Mouse (Mus musculus) embryonic facial prominence, embryonic 10.5 days (tissue): ENCODE measurements around the gene Pask. TPM values are rescaled to one million over a fixed set of nuclear protein-coding genes. Genes with fewer than 3 reads are reported as not detected.
A peak's percentile ranks its signal among the peaks of the same experiment; 100 is the strongest.

Experiments
- DNase-seq: peaks from one replicate; pipeline ENCODE4 v3.0.0-alpha.2; 2017; ENCODE audit warnings: low spot score
- H3K27ac ChIP-seq: fragments of 300-500 bp; sonication (generic); replicated peaks from 2 replicates; pipeline ENCODE4 v1.5.1; 2016; ENCODE audit warnings: mild to moderate bottlenecking
- H3K27me3 ChIP-seq: fragments of 300-500 bp; sonication (generic); replicated peaks from 2 replicates; pipeline ENCODE4 v1.6.1; 2016; ENCODE audit warnings: low read depth, mild to moderate bottlenecking; ENCODE audit not compliant: poor library complexity, severe bottlenecking
- H3K36me3 ChIP-seq: fragments of 300-500 bp; sonication (generic); replicated peaks from 2 replicates; pipeline ENCODE4 v1.6.1; 2016; ENCODE audit warnings: mild to moderate bottlenecking, moderate library complexity
- H3K4me1 ChIP-seq: fragments of 300-500 bp; sonication (generic); 2 replicates; pipeline ENCODE4 v1.6.1; 2016
- H3K4me3 ChIP-seq: fragments of 300-500 bp; sonication (generic); 2 replicates; pipeline ENCODE4 v1.5.1; 2016; ENCODE audit warnings: mild to moderate bottlenecking, moderate library complexity
- H3K9me3 ChIP-seq: fragments of 300-500 bp; sonication (generic); 2 replicates; pipeline ENCODE4 v1.6.1; 2016; ENCODE audit warnings: mild to moderate bottlenecking
- WGBS: fragments of 180-500 bp; shearing (Covaris S2); methylation state at CpG from one replicate; pipeline ENCODE4 v1.1.7; 2016; 5-methylcytosine and 5-hydroxymethylcytosine counted together
- polyA plus RNA-seq: library from polyadenylated mRNA; unstranded; fragments of >200 nt; fragmentation: Nextera tagmentation; extraction: Ambion mirVana; gene quantifications from 2 replicates; pipeline ENCODE4 v1.2.1, GENCODE M21; 2016

The Pask gene
- polyA plus RNA-seq = 30.9 and 31.1 TPM in 2 replicates

- Histone ChIP-seq H3K27me3 (no peaks in the 10 kb centered on the region), H3K9me3 (no peaks in the 10 kb centered on the region), H3K36me3 (peaks cover 25% of the 10 kb centered on the region), H3K4me3 (peak within 1 kb of the TSS; percentile 95), H3K27ac (peak within 1 kb of the TSS; percentile 91), H3K4me1 (peaks cover 19% of the 10 kb centered on the region)
- WGBS = under 1% methylated on average over 63 of the region's 63 CpGs
- DNase-seq = peak; percentile 98
Observed at GRCm38 (mm10) chr1:93342648-93343503, at the start of gene Pask, which contains the start of gene Ppp1r7. Pask (minus strand) TSS chr1:93343482. Ppp1r7 (plus strand) TSS chr1:93342854.

GRCm38 (mm10) chr1:93388906-93389305 is 45.6 kb upstream of the Pask start:
- H3K4me1 ChIP-seq = no peaks in the 10 kb centered on the region
- DNase-seq = no peak
- 69% methylated on average over 2 of the region's 2 CpGs for WGBS
- H3K4me3 ChIP-seq = no peak overlapping the region
- no peaks in the 10 kb centered on the region for H3K27me3 ChIP-seq
- H3K9me3 ChIP-seq = no peaks in the 10 kb centered on the region
- no peak overlapping the region for H3K27ac ChIP-seq
- H3K36me3 ChIP-seq = no peaks in the 10 kb centered on the region

- Histone ChIP-seq H3K9me3 (no peaks in the 10 kb centered on the region), H3K27ac (no peak overlapping the region), H3K27me3 (no peaks in the 10 kb centered on the region), H3K36me3 (no peaks in the 10 kb centered on the region), H3K4me3 (no peak overlapping the region), H3K4me1 (no peaks in the 10 kb centered on the region)
- DNase-seq = no peak
- WGBS = 85% methylated on average over 2 of the region's 2 CpGs
Observed at GRCm38 (mm10) chr1:93387198-93387597, 43.9 kb upstream of the Pask start.

GRCm38 (mm10) chr1:93379117-93379516 is 35.8 kb upstream of the Pask start:
- Histone ChIP-seq H3K9me3 (no peaks in the 10 kb centered on the region), H3K4me3 (no peak overlapping the region), H3K27me3 (0 out of 2 replicates have a peak, but pooled peaks cover 4% of the 10 kb centered on the region), H3K4me1 (no peaks in the 10 kb centered on the region), H3K36me3 (no peaks in the 10 kb centered on the region), H3K27ac (no peak overlapping the region)
- 75% methylated on average over 5 of the region's 5 CpGs for WGBS
- DNase-seq = no peak

DNA sequence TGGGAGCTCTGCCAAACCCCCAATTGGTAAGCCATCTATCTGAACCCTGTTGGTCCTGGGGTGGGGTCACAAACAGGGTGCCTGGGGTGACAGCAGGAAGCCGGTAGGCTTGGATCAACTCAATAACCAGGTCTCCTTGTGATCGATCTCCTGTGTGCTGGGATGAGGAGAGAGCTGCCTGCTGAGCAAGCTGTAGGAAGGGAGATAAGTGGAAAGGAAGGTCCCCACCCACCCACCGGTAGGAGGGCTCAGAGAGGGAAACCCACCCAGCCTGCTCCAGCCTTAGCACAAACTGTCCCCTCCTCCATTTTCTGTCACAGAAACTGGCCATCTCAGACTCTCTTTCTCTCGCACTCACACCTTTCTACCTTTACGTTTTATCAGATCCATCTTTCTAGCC is 34.0 kb upstream of the Pask start:
- no peaks in the 10 kb centered on the region for H3K9me3 ChIP-seq
- no peaks in the 10 kb centered on the region for H3K4me1 ChIP-seq
- DNase-seq = no peak
- H3K27me3 ChIP-seq = 0 out of 2 replicates have a peak, but pooled peaks cover 4% of the 10 kb centered on the region
- no peaks in the 10 kb centered on the region for H3K36me3 ChIP-seq
- WGBS = 76% methylated on average over 5 of the region's 5 CpGs
- no peak overlapping the region for H3K27ac ChIP-seq
- no peak overlapping the region for H3K4me3 ChIP-seq

DNA sequence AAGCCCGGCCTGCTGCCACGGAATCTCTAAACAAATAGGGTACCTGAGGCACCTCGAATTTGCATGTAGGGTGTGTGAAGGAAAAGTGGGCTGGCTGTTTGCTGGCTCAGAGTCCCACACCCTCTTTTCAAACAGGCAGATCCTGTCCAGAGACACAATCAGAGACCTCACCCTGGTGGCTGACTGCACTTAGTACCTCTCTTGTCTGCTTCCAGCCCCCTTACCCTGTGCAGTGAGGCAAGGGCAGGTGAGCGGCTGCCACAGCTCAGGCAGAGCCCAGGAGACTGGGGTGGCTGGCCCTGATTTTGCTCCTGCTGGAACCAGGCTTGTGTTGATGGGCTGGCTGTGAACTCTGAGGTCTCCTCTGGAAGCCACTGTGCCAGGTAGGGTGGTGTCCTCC is 30.4 kb upstream of the Pask start, which contains the start of gene Ano7:
Gene Ano7 (plus strand): TSS at position 266 of the 400 bp plus-strand sequence.
- no peak within 1 kb of the TSS; the same call in 1 of the 2 replicates for H3K27ac ChIP-seq
- H3K27me3 ChIP-seq = 0 out of 2 replicates have a peak, but pooled peaks cover 4% of the 10 kb centered on the region
- 84% methylated on average over 4 of the region's 4 CpGs for WGBS
- peaks cover 4% of the 10 kb centered on the region; the same call in 1 of the 2 replicates for H3K36me3 ChIP-seq
- no peak within 1 kb of the TSS for H3K4me3 ChIP-seq
- no peaks in the 10 kb centered on the region for H3K9me3 ChIP-seq
- no peak for DNase-seq
- H3K4me1 ChIP-seq = no peaks in the 10 kb centered on the region

- 91% methylated on average over 6 of the region's 6 CpGs for WGBS
- peaks cover 78% of the 10 kb centered on the region for H3K36me3 ChIP-seq
- H3K4me3 ChIP-seq = no peak overlapping the region
- no peaks in the 10 kb centered on the region for H3K27me3 ChIP-seq
- no peak for DNase-seq
- H3K4me1 ChIP-seq = no peaks in the 10 kb centered on the region
- H3K27ac ChIP-seq = no peak overlapping the region
- no peaks in the 10 kb centered on the region for H3K9me3 ChIP-seq
Observed at GRCm38 (mm10) chr1:93365641-93366040, 22.4 kb upstream of the Pask start.

GRCm38 (mm10) chr1:93362661-93363060 is 19.4 kb upstream of the Pask start:
- peaks cover 98% of the 10 kb centered on the region for H3K36me3 ChIP-seq
- H3K9me3 ChIP-seq = no peaks in the 10 kb centered on the region
- H3K4me1 ChIP-seq = no peaks in the 10 kb centered on the region
- H3K27ac ChIP-seq = no peak overlapping the region
- no peaks in the 10 kb centered on the region for H3K27me3 ChIP-seq
- WGBS = 84% methylated on average over 4 of the region's 4 CpGs
- no peak overlapping the region for H3K4me3 ChIP-seq
- no peak for DNase-seq

- no peaks in the 10 kb centered on the region for H3K9me3 ChIP-seq
- H3K27ac ChIP-seq = no peak overlapping the region
- H3K4me3 ChIP-seq = no peak overlapping the region
- 93% methylated on average over 2 of the region's 2 CpGs for WGBS
- DNase-seq = no peak
- no peaks in the 10 kb centered on the region for H3K27me3 ChIP-seq
- H3K36me3 ChIP-seq = peaks cover 98% of the 10 kb centered on the region
- no peaks in the 10 kb centered on the region for H3K4me1 ChIP-seq
Observed at GRCm38 (mm10) chr1:93352724-93353123, 9.4 kb upstream of the Pask start.

GRCm38 (mm10) chr1:93349701-93350100 is 6.4 kb upstream of the Pask start:
- no peaks in the 10 kb centered on the region for H3K9me3 ChIP-seq
- no peaks in the 10 kb centered on the region for H3K27me3 ChIP-seq
- H3K4me3 ChIP-seq = no peak overlapping the region
- H3K27ac ChIP-seq = no peak overlapping the region
- H3K4me1 ChIP-seq = peaks cover under 1% of the 10 kb centered on the region
- 85% methylated on average over 4 of the region's 4 CpGs for WGBS
- DNase-seq = no peak
- peaks cover 91% of the 10 kb centered on the region for H3K36me3 ChIP-seq

- DNase-seq = no peak
- Histone ChIP-seq H3K4me3 (no peak overlapping the region), H3K27me3 (no peaks in the 10 kb centered on the region), H3K4me1 (peaks cover 8% of the 10 kb centered on the region), H3K36me3 (peaks cover 66% of the 10 kb centered on the region), H3K9me3 (no peaks in the 10 kb centered on the region), H3K27ac (no peak overlapping the region)
- 96% methylated on average over 5 of the region's 5 CpGs for WGBS
Observed at GRCm38 (mm10) chr1:93347176-93347575, 3.9 kb upstream of the Pask start.

DNA sequence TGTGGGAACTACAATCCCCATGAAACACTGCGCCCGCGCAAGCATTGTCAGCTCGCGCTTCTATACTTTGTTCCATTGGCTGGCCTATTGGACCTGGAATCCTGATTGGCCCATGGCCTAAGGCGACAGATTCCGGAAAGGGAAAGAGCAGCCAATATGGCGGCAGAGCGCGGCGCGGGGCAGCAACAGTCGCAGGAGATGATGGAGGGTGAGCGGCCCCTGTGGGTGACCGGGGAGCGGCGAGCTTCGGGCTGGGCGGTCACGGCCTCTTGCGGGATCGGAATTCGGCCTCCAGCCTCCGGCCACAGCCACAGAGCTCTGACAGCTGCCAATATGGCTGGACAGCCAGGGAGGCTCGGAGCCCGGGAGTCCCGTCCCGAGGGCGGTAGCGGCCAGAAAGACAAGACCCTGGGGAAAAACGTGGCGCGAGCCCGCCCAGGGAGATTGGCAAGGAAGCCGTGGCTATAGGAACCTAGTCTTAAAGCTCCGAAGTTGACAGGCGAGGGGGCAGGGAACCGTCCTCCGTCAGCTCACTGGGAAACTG is 294 bp upstream of the Pask start:
- no peaks in the 10 kb centered on the region for H3K27me3 ChIP-seq
- peak overlapping the region; percentile 95 for H3K4me3 ChIP-seq
- H3K9me3 ChIP-seq = no peaks in the 10 kb centered on the region
- DNase-seq = peak; percentile 95
- peak overlapping the region; percentile 91 for H3K27ac ChIP-seq
- H3K4me1 ChIP-seq = peaks cover 19% of the 10 kb centered on the region
- WGBS = under 1% methylated on average over 39 of the region's 39 CpGs
- H3K36me3 ChIP-seq = peaks cover 32% of the 10 kb centered on the region

GRCm38 (mm10) chr1:93334621-93335020 is 8.7 kb downstream of the Pask start:
- no peak overlapping the region for H3K27ac ChIP-seq
- 79% methylated on average over 2 of the region's 2 CpGs for WGBS
- peaks cover 80% of the 10 kb centered on the region for H3K36me3 ChIP-seq
- no peak overlapping the region for H3K4me3 ChIP-seq
- no peaks in the 10 kb centered on the region for H3K4me1 ChIP-seq
- no peak for DNase-seq
- no peaks in the 10 kb centered on the region for H3K27me3 ChIP-seq
- no peaks in the 10 kb centered on the region for H3K9me3 ChIP-seq
